Mouse (Mus musculus) forebrain, embryonic 12.5 days (tissue): ENCODE results near the gene Pxmp4. TPM values are rescaled to one million over a fixed set of nuclear protein-coding genes. Genes with fewer than 3 reads are reported as not detected.
A peak's percentile ranks its signal among the peaks of the same experiment; 100 is the strongest.

Experiments
- ATAC-seq: fragments of 200-750 bp; cut with Nextera tagmentation; 2 replicates; pipeline ENCODE4 v1.8.0; 2017; ENCODE audit warnings: moderate TSS enrichment; ENCODE audit not compliant: low FRiP score
- H3K27ac ChIP-seq: fragments of 300-500 bp; sonication (generic); 2 replicates; pipeline ENCODE4 v1.5.1; 2016; ENCODE audit warnings: mild to moderate bottlenecking
- H3K27me3 ChIP-seq: fragments of 300-500 bp; sonication (generic); 2 replicates; pipeline ENCODE4 v1.6.1; 2016; ENCODE audit warnings: mild to moderate bottlenecking
- H3K36me3 ChIP-seq: fragments of 300-500 bp; sonication (generic); replicated peaks from 2 replicates; pipeline ENCODE4 v1.6.1; 2016; ENCODE audit warnings: mild to moderate bottlenecking
- H3K4me1 ChIP-seq: fragments of 300-500 bp; sonication (generic); 2 replicates; pipeline ENCODE4 v1.6.1; 2016
- H3K4me2 ChIP-seq: fragments of 300-500 bp; sonication (generic); 2 replicates; pipeline ENCODE4 v1.6.1; 2016; ENCODE audit warnings: mild to moderate bottlenecking, moderate library complexity
- H3K4me3 ChIP-seq: fragments of 300-500 bp; sonication (generic); replicated peaks from 2 replicates; pipeline ENCODE4 v1.5.1; 2016; ENCODE audit warnings: mild to moderate bottlenecking
- H3K9ac ChIP-seq: fragments of 300-500 bp; sonication (generic); 2 replicates; pipeline ENCODE4 v1.6.1; 2016; ENCODE audit warnings: mild to moderate bottlenecking
- H3K9me3 ChIP-seq: fragments of 300-500 bp; sonication (generic); 2 replicates; pipeline ENCODE4 v1.6.1; 2016
- WGBS: fragments of 180-500 bp; shearing (Covaris S2); methylation state at CpG from one replicate; pipeline ENCODE4 v1.1.7; 2016; 5-methylcytosine and 5-hydroxymethylcytosine counted together
- polyA plus RNA-seq: library from polyadenylated mRNA; unstranded; fragments of >200 nt; fragmentation: Nextera tagmentation; extraction: Ambion mirVana; gene quantifications from 2 replicates; pipeline ENCODE4 v1.2.1, GENCODE M21; 2016

The Pxmp4 gene
- 10.4 and 11.2 TPM in 2 replicates for polyA plus RNA-seq

- Histone ChIP-seq H3K36me3 (no peaks in the 10 kb centered on the region), H3K27ac (0 out of 2 replicates have a peak within 1 kb of the TSS, but pooled peaks have one; percentile 11), H3K27me3 (peaks cover 18% of the 10 kb centered on the region), H3K4me1 (peaks cover 13% of the 10 kb centered on the region), H3K9me3 (no peaks in the 10 kb centered on the region), H3K4me3 (peak within 1 kb of the TSS; percentile 56), H3K4me2 (peak within 1 kb of the TSS; percentile 68), H3K9ac (peak within 1 kb of the TSS; percentile 63)
- WGBS = under 1% methylated on average over 13 of the region's 13 CpGs
- peak; percentile 100 for ATAC-seq
Measured at GRCm38 (mm10) chr2:154603638-154604153, at the start of gene Pxmp4. Gene Pxmp4, minus strand, starts transcription at chr2:154603708.

- Histone ChIP-seq H3K9ac (no peak within 1 kb of the TSS), H3K36me3 (0 out of 2 replicates have a peak, but pooled peaks cover 7% of the 10 kb centered on the region), H3K27me3 (no peaks in the 10 kb centered on the region), H3K4me3 (no peak within 1 kb of the TSS), H3K4me1 (peaks cover 6% of the 10 kb centered on the region), H3K4me2 (no peak within 1 kb of the TSS), H3K27ac (no peak within 1 kb of the TSS), H3K9me3 (no peaks in the 10 kb centered on the region)
- 59% methylated on average over 8 of the region's 8 CpGs for WGBS
- ATAC-seq = no peak
Measured at GRCm38 (mm10) chr2:154651363-154651762, 47.9 kb upstream of the Pxmp4 start, which contains the start of gene Chmp4b. Gene Chmp4b, plus strand, starts transcription at chr2:154651705.

DNA sequence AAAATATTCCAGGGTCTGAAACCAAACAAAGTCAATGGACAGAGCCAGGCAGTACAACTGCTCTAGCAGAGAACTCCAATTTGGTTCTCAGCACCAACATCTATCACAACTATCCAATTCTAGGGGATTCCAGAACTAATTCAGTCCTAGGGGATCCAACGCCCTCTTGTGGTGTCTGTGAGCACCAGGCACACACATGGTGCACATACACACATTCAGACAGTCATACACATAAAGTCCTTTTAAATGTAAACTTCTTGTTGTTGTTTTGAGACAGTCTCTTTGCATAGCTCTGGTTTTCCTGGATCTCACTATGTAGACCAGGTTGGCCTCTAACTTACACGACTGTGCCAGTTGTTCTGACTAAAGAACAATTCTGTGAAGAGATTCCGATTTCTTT is 46.9 kb upstream of the Pxmp4 start:
- Histone ChIP-seq H3K4me2 (no peak overlapping the region), H3K9ac (no peak overlapping the region), H3K4me1 (peaks cover 3% of the 10 kb centered on the region; the same call in 1 of the 2 replicates), H3K4me3 (no peak overlapping the region), H3K36me3 (peaks cover 15% of the 10 kb centered on the region), H3K9me3 (no peaks in the 10 kb centered on the region), H3K27ac (no peak overlapping the region), H3K27me3 (no peaks in the 10 kb centered on the region)
- 84% methylated on average over 3 of the region's 3 CpGs for WGBS
- ATAC-seq = no peak

- Histone ChIP-seq H3K4me2 (no peak overlapping the region), H3K4me3 (no peak overlapping the region), H3K27me3 (no peaks in the 10 kb centered on the region), H3K27ac (no peak overlapping the region), H3K9ac (no peak overlapping the region), H3K36me3 (peaks cover 33% of the 10 kb centered on the region), H3K4me1 (peaks cover 3% of the 10 kb centered on the region; the same call in 1 of the 2 replicates), H3K9me3 (no peaks in the 10 kb centered on the region)
- WGBS = 29% methylated on average over 3 of the region's 3 CpGs
- no peak for ATAC-seq
Measured at GRCm38 (mm10) chr2:154648086-154648485, 44.6 kb upstream of the Pxmp4 start.

DNA sequence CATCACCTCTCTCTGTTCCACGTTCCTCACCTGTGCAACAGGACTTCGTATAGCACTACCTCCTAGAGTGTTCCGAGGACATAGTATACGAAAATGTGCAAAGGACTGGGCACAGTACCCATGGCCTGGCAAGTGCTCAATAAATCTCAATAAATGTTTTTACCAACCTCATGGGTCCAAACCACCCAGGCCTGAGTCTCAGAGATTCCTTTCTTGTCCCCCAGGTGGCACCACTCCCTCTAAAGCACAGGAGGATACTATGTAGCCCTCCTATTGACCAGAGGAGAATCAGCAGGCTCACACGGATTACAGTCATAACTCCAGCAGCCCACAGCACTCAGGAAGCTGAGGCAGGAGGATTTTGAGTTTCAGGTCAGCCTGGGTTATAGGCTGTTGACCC is 43.1 kb upstream of the Pxmp4 start:
- Histone ChIP-seq H3K4me2 (no peak overlapping the region), H3K27me3 (no peaks in the 10 kb centered on the region), H3K27ac (no peak overlapping the region), H3K9me3 (no peaks in the 10 kb centered on the region), H3K4me1 (peaks cover 3% of the 10 kb centered on the region; the same call in 1 of the 2 replicates), H3K9ac (no peak overlapping the region), H3K36me3 (peaks cover 40% of the 10 kb centered on the region), H3K4me3 (no peak overlapping the region)
- ATAC-seq = no peak
- 80% methylated on average over 5 of the region's 5 CpGs for WGBS

- Histone ChIP-seq H3K4me2 (no peak overlapping the region), H3K9me3 (0 out of 2 replicates have a peak, but pooled peaks cover 6% of the 10 kb centered on the region), H3K4me3 (no peak overlapping the region), H3K27ac (no peak overlapping the region), H3K27me3 (no peaks in the 10 kb centered on the region), H3K9ac (no peak overlapping the region), H3K4me1 (no peaks in the 10 kb centered on the region), H3K36me3 (peaks cover 67% of the 10 kb centered on the region)
- ATAC-seq = no peak
- 91% methylated on average over 6 of the region's 6 CpGs for WGBS
Measured at GRCm38 (mm10) chr2:154642712-154643385, 39.3 kb upstream of the Pxmp4 start.

GRCm38 (mm10) chr2:154642005-154642459 is 38.5 kb upstream of the Pxmp4 start:
- H3K9me3 ChIP-seq = 0 out of 2 replicates have a peak, but pooled peaks cover 6% of the 10 kb centered on the region
- no peak overlapping the region for H3K27ac ChIP-seq
- no peak overlapping the region for H3K9ac ChIP-seq
- H3K4me1 ChIP-seq = no peaks in the 10 kb centered on the region
- H3K36me3 ChIP-seq = peaks cover 74% of the 10 kb centered on the region
- WGBS = 98% methylated on average over 9 of the region's 9 CpGs
- no peak for ATAC-seq
- no peak overlapping the region for H3K4me3 ChIP-seq
- no peaks in the 10 kb centered on the region for H3K27me3 ChIP-seq
- H3K4me2 ChIP-seq = no peak overlapping the region

DNA sequence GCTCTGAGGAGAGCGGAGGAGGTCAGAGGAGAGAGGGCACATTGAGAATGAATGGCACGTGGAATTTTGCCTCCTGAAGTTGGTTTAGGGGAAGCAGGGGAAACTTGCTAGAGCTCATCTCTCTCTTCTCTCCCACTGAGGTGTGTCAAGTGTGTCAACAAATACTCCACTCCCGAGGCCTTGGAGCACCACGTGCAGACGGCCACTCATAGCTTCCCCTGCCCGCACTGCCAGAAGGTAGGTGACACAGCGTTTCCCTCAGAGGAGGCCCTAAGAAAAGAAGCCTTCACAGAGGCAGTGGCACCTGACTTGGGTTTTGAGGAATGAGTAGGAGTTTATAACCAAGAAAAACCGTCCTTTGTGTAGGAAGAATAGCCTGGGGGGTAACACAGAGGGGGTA is 37.7 kb upstream of the Pxmp4 start:
- Histone ChIP-seq H3K36me3 (peaks cover 68% of the 10 kb centered on the region), H3K4me3 (no peak overlapping the region), H3K27ac (no peak overlapping the region), H3K27me3 (no peaks in the 10 kb centered on the region), H3K4me1 (no peaks in the 10 kb centered on the region), H3K9me3 (0 out of 2 replicates have a peak, but pooled peaks cover 6% of the 10 kb centered on the region), H3K9ac (no peak overlapping the region), H3K4me2 (no peak overlapping the region)
- 86% methylated on average over 8 of the region's 8 CpGs for WGBS
- no peak for ATAC-seq

DNA sequence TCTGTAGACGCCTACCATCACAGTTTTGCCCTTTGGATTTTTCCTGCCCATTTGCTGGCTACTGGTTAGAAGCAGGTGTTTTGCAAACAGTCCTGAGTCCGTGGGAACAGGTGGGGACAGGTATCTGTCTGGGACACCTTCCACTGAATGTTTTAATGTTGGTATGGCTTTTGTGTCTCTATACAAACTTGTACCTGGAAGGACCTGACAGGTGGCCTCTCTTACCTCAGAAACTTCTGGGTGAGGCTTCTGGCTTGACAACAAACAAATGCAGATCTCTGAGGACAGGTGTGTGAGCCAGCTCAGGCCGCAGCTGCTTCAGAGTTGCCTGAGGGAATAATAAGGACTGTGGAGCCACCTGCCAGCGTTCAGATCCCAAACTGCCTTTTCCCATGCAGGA is 35.6 kb upstream of the Pxmp4 start:
- Histone ChIP-seq H3K9me3 (0 out of 2 replicates have a peak, but pooled peaks cover 6% of the 10 kb centered on the region), H3K36me3 (peaks cover 68% of the 10 kb centered on the region), H3K4me2 (no peak overlapping the region), H3K27ac (no peak overlapping the region), H3K4me3 (no peak overlapping the region), H3K9ac (no peak overlapping the region), H3K4me1 (no peaks in the 10 kb centered on the region), H3K27me3 (no peaks in the 10 kb centered on the region)
- no peak for ATAC-seq
- WGBS = 93% methylated on average over 4 of the region's 4 CpGs

DNA sequence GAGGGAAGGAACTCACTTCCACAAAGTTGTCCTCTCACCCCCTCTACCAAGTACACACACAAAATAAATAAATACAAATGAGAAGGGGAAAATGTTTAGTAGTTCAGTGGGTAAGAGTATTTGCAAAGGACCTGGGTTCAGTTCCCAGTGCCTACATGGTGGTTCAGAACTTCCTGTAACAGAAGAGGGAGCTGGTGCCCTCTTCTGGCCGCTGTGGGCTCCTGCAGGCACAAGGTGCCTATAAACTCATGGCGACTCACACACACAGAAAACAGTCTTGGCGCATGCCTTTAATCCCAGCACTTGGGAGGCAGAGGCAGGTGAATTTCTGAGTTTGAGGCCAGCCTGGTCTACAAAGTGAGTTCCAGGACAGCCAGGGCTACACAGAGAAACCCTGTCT is 35.0 kb upstream of the Pxmp4 start:
- Histone ChIP-seq H3K9me3 (0 out of 2 replicates have a peak, but pooled peaks cover 6% of the 10 kb centered on the region), H3K4me3 (no peak overlapping the region), H3K27ac (no peak overlapping the region), H3K9ac (no peak overlapping the region), H3K4me1 (no peaks in the 10 kb centered on the region), H3K36me3 (peaks cover 65% of the 10 kb centered on the region), H3K27me3 (no peaks in the 10 kb centered on the region), H3K4me2 (no peak overlapping the region)
- no peak for ATAC-seq
- WGBS = 97% methylated on average over 3 of the region's 3 CpGs

- Histone ChIP-seq H3K27ac (no peak overlapping the region), H3K4me1 (no peaks in the 10 kb centered on the region), H3K36me3 (peaks cover 61% of the 10 kb centered on the region), H3K9ac (no peak overlapping the region), H3K4me2 (no peak overlapping the region), H3K9me3 (0 out of 2 replicates have a peak, but pooled peaks cover 6% of the 10 kb centered on the region), H3K4me3 (no peak overlapping the region), H3K27me3 (no peaks in the 10 kb centered on the region)
- ATAC-seq = no peak
- WGBS = 93% methylated on average over 2 of the region's 2 CpGs
Measured at GRCm38 (mm10) chr2:154635826-154636225, 32.3 kb upstream of the Pxmp4 start.

- no peaks in the 10 kb centered on the region for H3K27me3 ChIP-seq
- H3K9ac ChIP-seq = no peak overlapping the region
- no peak overlapping the region for H3K27ac ChIP-seq
- H3K4me2 ChIP-seq = no peak overlapping the region
- peaks cover 60% of the 10 kb centered on the region for H3K36me3 ChIP-seq
- ATAC-seq = no peak
- WGBS = 94% methylated on average over 9 of the region's 9 CpGs
- H3K9me3 ChIP-seq = 0 out of 2 replicates have a peak, but pooled peaks cover 6% of the 10 kb centered on the region
- no peak overlapping the region for H3K4me3 ChIP-seq
- H3K4me1 ChIP-seq = no peaks in the 10 kb centered on the region
Measured at GRCm38 (mm10) chr2:154633876-154634644, 30.6 kb upstream of the Pxmp4 start.
